Mouse (Mus musculus) CH12.LX (cell line): Measurements from ENCODE around the gene Asprv1. TPM values are rescaled to one million over a fixed set of nuclear protein-coding genes. Genes with fewer than 3 reads are reported as not detected.

Experiments
- DNase-seq: peaks from one replicate; pipeline ENCODE4 v3.0.0-alpha.2; 2013; ENCODE audit errors: extremely low read depth
- H3K27ac ChIP-seq: 2 replicates; pipeline ENCODE4 v1.5.1; 2012; ENCODE audit warnings: low read depth, mild to moderate bottlenecking, control low read depth, moderate library complexity; ENCODE audit not compliant: insufficient read depth
- H3K27me3 ChIP-seq: replicated peaks from 2 replicates; pipeline ENCODE3; 2012; ENCODE audit warnings: inconsistent platforms
- H3K36me3 ChIP-seq, 2 experiments: replicated peaks in 1 of 2; 2 replicates each; pipeline versions ENCODE3 to v1.6.1; 2012; ENCODE audit warnings: inconsistent platforms in 1 of 2, low read length in 1 of 2, mild to moderate bottlenecking in 1 of 2, mixed read lengths in 1 of 2, moderate library complexity in 1 of 2; ENCODE audit not compliant: control insufficient read depth in 1 of 2, insufficient read depth in 1 of 2
- H3K4me1 ChIP-seq, 2 experiments: 2 replicates each; pipeline ENCODE4 v1.6.1; 2012; ENCODE audit warnings: inconsistent platforms in 1 of 2, moderate library complexity in 1 of 2; ENCODE audit not compliant: insufficient read depth in 2 of 2, control insufficient read depth in 1 of 2
- H3K4me2 ChIP-seq: 2 replicates; pipeline ENCODE4 v1.6.1; 2012; ENCODE audit warnings: low read depth, mild to moderate bottlenecking, control low read depth; ENCODE audit not compliant: poor library complexity, insufficient read depth, severe bottlenecking
- H3K4me3 ChIP-seq, 3 experiments: fragments of 150-350 bp in 1 of 3; sonication (generic) in 1 of 3; replicated peaks in 1 of 3; 2 replicates each; pipeline versions ENCODE3 to v1.5.1; 2011 to 2012; ENCODE audit warnings: low read depth in 2 of 3, low read length in 2 of 3, mild to moderate bottlenecking in 2 of 3, moderate library complexity in 2 of 3, control low read depth in 1 of 3, improper control_type of control experiment in 1 of 3, inconsistent platforms in 1 of 3, mixed read lengths in 1 of 3; ENCODE audit not compliant: poor library complexity in 1 of 3
- H3K79me2 ChIP-seq: replicated peaks from 2 replicates; pipeline ENCODE4 v1.6.1; 2012; ENCODE audit warnings: mild to moderate bottlenecking, moderate library complexity; ENCODE audit not compliant: control insufficient read depth, poor library complexity, insufficient read depth, severe bottlenecking; ENCODE audit errors: extremely low read depth
- H3K9ac ChIP-seq: 2 replicates; pipeline ENCODE4 v1.6.1; 2012; ENCODE audit warnings: low read depth, mild to moderate bottlenecking, control low read depth, moderate library complexity; ENCODE audit not compliant: insufficient read depth
- H3K9me3 ChIP-seq: replicated peaks from 2 replicates; pipeline ENCODE3; 2012; ENCODE audit warnings: low read length, inconsistent platforms, mixed read lengths
- BHLHE40 ChIP-seq: IDR thresholded peaks from 2 replicates; pipeline ENCODE4 v1.6.1; 2011; ENCODE audit warnings: mild to moderate bottlenecking, low read depth, low read length, improper control_type of control experiment
- E2F4 ChIP-seq: IDR thresholded peaks from 2 replicates; pipeline ENCODE4 v1.6.1; 2011; ENCODE audit warnings: low read depth, low read length, improper control_type of control experiment; ENCODE audit not compliant: insufficient replicate concordance
- ELF1 ChIP-seq: IDR thresholded peaks from 2 replicates; pipeline ENCODE4 v1.6.1; 2014; ENCODE audit warnings: low read depth, mild to moderate bottlenecking, inconsistent platforms, low read length, improper control_type of control experiment
- EP300 ChIP-seq: IDR thresholded peaks from 2 replicates; pipeline ENCODE4 v1.6.1; 2011; ENCODE audit warnings: low read length, improper control_type of control experiment
- ETS1 ChIP-seq: conservative IDR thresholded peaks from 2 replicates; pipeline ENCODE4 v1.6.1; 2012; ENCODE audit warnings: low read depth, mild to moderate bottlenecking, inconsistent platforms, low read length, improper control_type of control experiment, moderate library complexity
- GABPA ChIP-seq: IDR thresholded peaks from 2 replicates; pipeline ENCODE4 v1.6.1; 2012; ENCODE audit warnings: low read depth, low read length, improper control_type of control experiment, inconsistent platforms; ENCODE audit not compliant: insufficient replicate concordance
- HCFC1 ChIP-seq: IDR thresholded peaks from 2 replicates; pipeline ENCODE4 v1.6.1; 2012; ENCODE audit warnings: low read depth, mild to moderate bottlenecking, inconsistent platforms, low read length, improper control_type of control experiment
- IRF4 ChIP-seq: IDR thresholded peaks from 2 replicates; pipeline ENCODE4 v1.6.1; 2014; ENCODE audit warnings: low read depth, mild to moderate bottlenecking, inconsistent platforms, low read length, improper control_type of control experiment
- JUN ChIP-seq: IDR thresholded peaks from 2 replicates; pipeline ENCODE4 v1.6.1; 2011; ENCODE audit warnings: low read depth, mild to moderate bottlenecking, low read length, improper control_type of control experiment, moderate library complexity; ENCODE audit not compliant: insufficient read depth
- KAT2A ChIP-seq: IDR thresholded peaks from 2 replicates; pipeline ENCODE4 v1.6.1; 2012; ENCODE audit warnings: low read length, improper control_type of control experiment, inconsistent platforms; ENCODE audit not compliant: insufficient replicate concordance
- MAX ChIP-seq: IDR thresholded peaks from 2 replicates; pipeline ENCODE4 v1.6.1; 2011; ENCODE audit warnings: low read length, improper control_type of control experiment
- MYC ChIP-seq: IDR thresholded peaks from 2 replicates; pipeline ENCODE4 v1.6.1; 2011; ENCODE audit warnings: low read depth, mild to moderate bottlenecking, improper control_type of control experiment, low read length
- NRF1 ChIP-seq: IDR thresholded peaks from 2 replicates; pipeline ENCODE4 v1.6.1; 2014; ENCODE audit warnings: low read depth, mild to moderate bottlenecking, inconsistent platforms, low read length, improper control_type of control experiment, moderate library complexity
- PAX5 ChIP-seq: IDR thresholded peaks from 2 replicates; pipeline ENCODE4 v1.6.1; 2012; ENCODE audit warnings: low read length, inconsistent platforms, mixed read lengths
- POLR2A ChIP-seq: IDR thresholded peaks from 2 replicates; pipeline ENCODE4 v1.6.1; 2011; ENCODE audit warnings: low read depth, mild to moderate bottlenecking, improper control_type of control experiment, low read length
- POLR2AphosphoS2 ChIP-seq: IDR thresholded peaks from 2 replicates; pipeline ENCODE4 v1.6.1; 2011; ENCODE audit warnings: low read depth, low read length, improper control_type of control experiment
- RAD21 ChIP-seq: IDR thresholded peaks from 2 replicates; pipeline ENCODE4 v1.6.1; 2011; ENCODE audit warnings: low read depth, mild to moderate bottlenecking, low read length, improper control_type of control experiment, moderate library complexity
- RCOR1 ChIP-seq: conservative IDR thresholded peaks from 2 replicates; pipeline ENCODE4 v1.6.1; 2012; ENCODE audit warnings: low read depth, mild to moderate bottlenecking, inconsistent platforms, low read length, improper control_type of control experiment
- SIN3A ChIP-seq: IDR thresholded peaks from 2 replicates; pipeline ENCODE4 v1.6.1; 2012; ENCODE audit warnings: low read length, improper control_type of control experiment, inconsistent platforms
- SMC3 ChIP-seq: IDR thresholded peaks from 2 replicates; pipeline ENCODE4 v1.6.1; 2011; ENCODE audit warnings: low read depth, low read length, improper control_type of control experiment
- TBP ChIP-seq: conservative IDR thresholded peaks from 2 replicates; pipeline ENCODE4 v1.6.1; 2011; ENCODE audit warnings: low read depth, low read length, improper control_type of control experiment
- UBTF ChIP-seq: IDR thresholded peaks from 2 replicates; pipeline ENCODE4 v1.6.1; 2012; ENCODE audit warnings: low read depth, mild to moderate bottlenecking, inconsistent platforms, low read length, improper control_type of control experiment, moderate library complexity
- USF1 ChIP-seq: IDR thresholded peaks from 2 replicates; pipeline ENCODE4 v1.6.1; 2014; ENCODE audit warnings: low read depth, mild to moderate bottlenecking, inconsistent platforms, low read length, improper control_type of control experiment
- ZNF384 ChIP-seq: IDR thresholded peaks from 2 replicates; pipeline ENCODE4 v1.6.1; 2012; ENCODE audit warnings: low read depth, low read length, improper control_type of control experiment, inconsistent platforms
- dilution Hi-C: fragments of 300-500 bp; cut with MboI; formaldehyde crosslinking; loops from 2 replicates; pipeline ENCODE4 v1.14.3; 2020; ENCODE audit warnings: low sequenced_read_pairs; ENCODE audit not compliant: extremely low pct_unique_long_range_greater_than_20kb, extremely low pct_ligation_motif_present
- in situ Hi-C: fragments of 300-500 bp; cut with MboI; formaldehyde crosslinking; loops from 3 replicates; pipeline ENCODE4 v1.14.3; 2019; ENCODE audit warnings: low sequenced_read_pairs, low pct_ligation_motif_present, low pct_unique_long_range_greater_than_20kb, mixed read lengths
- polyA plus RNA-seq: library from polyadenylated mRNA; unstranded; fragments of >175 nt; gene quantifications from 2 replicates; pipeline ENCODE4 v1.2.1, GENCODE M21; 2012; ENCODE audit warnings: low read depth; ENCODE audit not compliant: insufficient read length
- total RNA-seq, 2 experiments: library from RNA; depleted of rRNA; stranded (reverse); fragments of 300-350 nt in 1 of 2; fragments of >200 nt in 1 of 2; gene quantifications; 2 replicates each; pipeline ENCODE4 v1.2.3; 2012 to 2014

Gene Asprv1
- total and polyA plus RNA-seq, 3 experiments, result not detected

- dilution Hi-C loops, result no loop called here
- in situ Hi-C loops, result no loop called here
- H3K9me3 ChIP-seq, result no peaks in the 10 kb centered on the region
- H3K4me3 ChIP-seq, result no peak overlapping the region
- H3K27ac ChIP-seq, result no peak overlapping the region
- TF ChIP-seq POLR2AphosphoS2 (no peak), HCFC1 (no peak), E2F4 (no peak), USF1 (no peak), JUN (no peak), ETS1 (no peak), TBP (no peak), BHLHE40 (no peak), IRF4 (no peak)
- peaks cover 29% of the 10 kb centered on the region for H3K27me3 ChIP-seq
- no peaks in the 10 kb centered on the region for H3K79me2 ChIP-seq
- peaks cover 3 to 4% of the 10 kb centered on the region in 2 experiments; a peak in 2 of 4 replicates for H3K4me1 ChIP-seq
- H3K9ac ChIP-seq, result no peak overlapping the region
- no peak for DNase-seq
- no peaks in the 10 kb centered on the region for H3K36me3 ChIP-seq
- H3K4me2 ChIP-seq, result no peak overlapping the region
These were observed 4.8 kb upstream of the Asprv1 start for GRCm38 (mm10) chr6:86623201-86623600.

GRCm38 (mm10) chr6:86624074-86625030 lies 3.6 kb upstream of the Asprv1 start:
- Histone ChIP-seq H3K36me3 (no peaks in the 10 kb centered on the region), H3K4me2 (no peak overlapping the region), H3K9ac (no peak overlapping the region), H3K9me3 (no peaks in the 10 kb centered on the region), H3K27me3 (peaks cover 25% of the 10 kb centered on the region), H3K4me1 (peaks cover 3 to 4% of the 10 kb centered on the region in 2 experiments; a peak in 2 of 4 replicates), H3K27ac (no peak overlapping the region), H3K4me3 (no peak overlapping the region), H3K79me2 (no peaks in the 10 kb centered on the region)
- in situ Hi-C loops (no loop called here), dilution Hi-C loops (no loop called here)
- DNase-seq, result no peak
- TF ChIP-seq MAX (no peak), SIN3A (no peak), ELF1 (no peak), SMC3 (no peak), RCOR1 (no peak), GABPA (no peak), RAD21 (no peak), EP300 (no peak), ETS1 (no peak), MYC (no peak), USF1 (no peak), POLR2AphosphoS2 (no peak), KAT2A (no peak), IRF4 (no peak), JUN (no peak), PAX5 (no peak), UBTF (no peak), NRF1 (no peak), ZNF384 (no peak), POLR2A (no peak)
